In genomic region chr8:13644155-13644554, GRCm38 (mm10) we compare ENCODE assay signal across 7 mouse cellular contexts. TPM values are rescaled to one million over a fixed set of nuclear protein-coding genes. Genes with fewer than 3 reads are reported as not detected.
A peak's percentile ranks its signal among the peaks of the same experiment; 100 is the strongest.
DNase-seq lines count a peak whose midpoint lies in the region; ATAC-seq lines count a peak whose summit lies in the region.

No protein-coding gene starts in this region.

- intact Hi-C loops in left cerebral cortex, postnatal 25 days (cut with DNase I), result loop anchor here (1.0 to 2.0 kb wide), 2 partner anchors 19 to 32 kb away; no protein-coding TSS in a partner anchor

- no peaks in the 10 kb centered on the region for H3K27me3 ChIP-seq in neural tube, embryonic 13.5 days
- no peaks in the 10 kb centered on the region for H3K27me3 ChIP-seq in embryonic facial prominence, embryonic 13.5 days
- no peaks in the 10 kb centered on the region for H3K27me3 ChIP-seq in heart, embryonic 15.5 days

- no peaks in the 10 kb centered on the region for H3K36me3 ChIP-seq in neural tube, embryonic 13.5 days
- no peaks in the 10 kb centered on the region for H3K36me3 ChIP-seq in embryonic facial prominence, embryonic 13.5 days
- no peaks in the 10 kb centered on the region for H3K36me3 ChIP-seq in heart, embryonic 15.5 days

- H3K27ac ChIP-seq in neural tube, embryonic 13.5 days (replicated peaks), result peak overlapping the region; percentile 74
- H3K27ac ChIP-seq in embryonic facial prominence, embryonic 13.5 days, result peak overlapping the region; percentile 57; the same call in 1 of the 2 replicates
- H3K27ac ChIP-seq in heart, embryonic 15.5 days, result peak overlapping the region; percentile 84

- 5% methylated on average over 6 of the region's 6 CpGs for WGBS in neural tube, embryonic 13.5 days
- WGBS in embryonic facial prominence, embryonic 13.5 days, result 5% methylated on average over 6 of the region's 6 CpGs
- WGBS in heart, embryonic 15.5 days, result under 1% methylated on average over 6 of the region's 6 CpGs

- H3K4me3 ChIP-seq in neural tube, embryonic 13.5 days, result no peak overlapping the region
- no peak overlapping the region for H3K4me3 ChIP-seq in embryonic facial prominence, embryonic 13.5 days
- no peak overlapping the region for H3K4me3 ChIP-seq in heart, embryonic 15.5 days

- DNase-seq in neural tube, embryonic 10.5 days (ENCODE audit: extremely low spot score, low spot score), result no peak
- peak; percentile 73 to 93 for DNase-seq in left cerebral cortex, postnatal 25 days (ENCODE audit: low spot score in 2 of 2)
- no peak for DNase-seq in spleen, postnatal 10 days (ENCODE audit: low spot score in 2 of 2)

- no peak for ATAC-seq in neural tube, embryonic 13.5 days (ENCODE audit: low read depth)
- no peak for ATAC-seq in embryonic facial prominence, embryonic 13.5 days (ENCODE audit: insufficient number of reproducible peaks, insufficient read depth, low FRiP score, low TSS enrichment, low read depth)
- ATAC-seq in heart, embryonic 15.5 days (replicated peaks; ENCODE audit: insufficient number of reproducible peaks, insufficient read depth, low FRiP score, low read depth), result peak; percentile 56
- ATAC-seq in monocyte, adult 5-6 weeks (replicated peaks; ENCODE audit: insufficient number of reproducible peaks, low FRiP score, low TSS enrichment, poor library complexity, severe bottlenecking), result 0 out of 2 replicates have a peak, but pooled peaks have one; percentile 5

- H3K9ac ChIP-seq in neural tube, embryonic 13.5 days, result 0 out of 2 replicates have a peak overlapping the region, but pooled peaks have one; percentile 31
- H3K9ac ChIP-seq in embryonic facial prominence, embryonic 13.5 days, result peak overlapping the region; percentile 41
- no peak overlapping the region for H3K9ac ChIP-seq in heart, embryonic 15.5 days

- H3K4me2 ChIP-seq in neural tube, embryonic 13.5 days, result no peak overlapping the region
- no peak overlapping the region for H3K4me2 ChIP-seq in embryonic facial prominence, embryonic 13.5 days
- H3K4me2 ChIP-seq in heart, embryonic 15.5 days, result peak overlapping the region; percentile 46

- H3K4me1 ChIP-seq in neural tube, embryonic 13.5 days (replicated peaks), result peaks cover 71% of the 10 kb centered on the region
- peaks cover 55% of the 10 kb centered on the region for H3K4me1 ChIP-seq in embryonic facial prominence, embryonic 13.5 days
- peaks cover 52% of the 10 kb centered on the region for H3K4me1 ChIP-seq in heart, embryonic 15.5 days (replicated peaks)

- no peaks in the 10 kb centered on the region for H3K9me3 ChIP-seq in neural tube, embryonic 13.5 days
- no peaks in the 10 kb centered on the region for H3K9me3 ChIP-seq in embryonic facial prominence, embryonic 13.5 days
- H3K9me3 ChIP-seq in heart, embryonic 15.5 days (replicated peaks), result no peaks in the 10 kb centered on the region

RNA-seq across cellular contexts. Expression of gene Rasa3, which starts 33.2 kb away (rescaled TPM):
- polyA plus RNA-seq in neural tube, embryonic 13.5 days (2015; fragmentation: Nextera tagmentation; extraction: Ambion mirVana), result 28.3 and 30.7 TPM in 2 replicates
- polyA plus RNA-seq in embryonic facial prominence, embryonic 13.5 days (2015; fragmentation: Nextera tagmentation; extraction: Ambion mirVana), result 25.5 and 29.1 TPM in 2 replicates
- 19.0 and 28.5 TPM in 2 replicates for polyA plus RNA-seq in heart, embryonic 15.5 days (2015; fragmentation: Nextera tagmentation; extraction: Ambion mirVana)
- total RNA-seq in left cerebral cortex, postnatal 25 days (2021), result 10 to 100 TPM; 56.7 TPM
- total RNA-seq in monocyte, adult 5-6 weeks (2017), result 276 to 375 TPM (median 323 TPM) in 3 replicates

Comparison
In these comparisons a context has a peak if more than half of its experiments do, and no peak if none do; other contexts are left out.
1. ATAC-seq: peak in heart, embryonic 15.5 days (single experiment) and monocyte, adult 5-6 weeks (single experiment); none in neural tube, embryonic 13.5 days (single experiment) and embryonic facial prominence, embryonic 13.5 days (single experiment).
2. DNase-seq: peak in left cerebral cortex, postnatal 25 days (2 of 2); none in neural tube, embryonic 10.5 days (single experiment) and spleen, postnatal 10 days (0 of 2).
3. Peak in every context shown above with its lines, with median percentiles within 50 percentile points of each other: H3K27ac ChIP-seq.